Mouse (Mus musculus): ENCODE data around the gene Dyrk3.

- TF ChIP-seq POLR2A (IDR thresholded peaks at IDR 0.05; ENCODE audit: borderline replicate concordance, extremely low read depth, insufficient read depth, insufficient read length, poor library complexity, severe bottlenecking) (no peak), CTCF (IDR thresholded peaks at IDR 0.05; ENCODE audit: borderline replicate concordance, extremely low read depth, insufficient read depth, insufficient read length) (no peak)
Observed at GRCm38 (mm10) chr1:131184956-131185660, 47.0 kb upstream of the Dyrk3 start.
